Mouse (Mus musculus): ENCODE measurements around the gene Icam5. TPM values are rescaled to one million over a fixed set of nuclear protein-coding genes. Genes with fewer than 3 reads are reported as not detected.

Icam5 gene
- polyA plus RNA-seq, 1 experiment from 2014 or later: 0.05 TPM

DNA sequence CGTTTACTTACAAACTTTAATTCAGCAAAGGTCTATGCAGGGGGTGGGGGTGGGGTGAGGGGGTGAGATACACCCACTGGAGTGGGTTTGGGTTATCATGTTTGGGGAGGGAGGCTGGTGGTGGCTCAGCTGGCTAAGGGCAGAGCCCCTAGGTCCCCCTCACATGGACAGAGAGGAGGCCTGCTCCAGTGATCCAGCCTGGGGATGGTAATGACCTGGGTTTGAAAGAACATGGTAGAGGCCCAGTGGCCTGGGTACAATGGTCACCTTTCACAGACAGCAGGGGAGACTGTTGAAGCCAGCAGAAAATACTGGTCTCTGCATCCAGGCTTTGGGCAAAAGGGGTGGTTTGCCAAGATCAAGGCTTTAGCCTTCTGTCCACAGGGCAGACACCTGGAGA lies 42.3 kb downstream of the Icam5 start:
- TF ChIP-seq CTCF (IDR thresholded peaks at IDR 0.05; ENCODE audit: low read depth) (no peak), EP300 (IDR thresholded peaks at IDR 0.05; ENCODE audit: low read depth) (no peak)
- H3K9me3 ChIP-seq (ENCODE audit: low read length): no peaks in the 10 kb centered on the region
- peak overlapping the region; percentile 64 for H3K27ac ChIP-seq (ENCODE audit: low read depth)
- ATAC-seq (no peak), DNase-seq (no peak)
- H3K4me2 ChIP-seq (ENCODE audit: low read depth, low read length): peak overlapping the region; percentile 88
- no peak overlapping the region for H3K4me3 ChIP-seq (ENCODE audit: low read depth, low read length)
- H3K4me1 ChIP-seq (ENCODE audit: insufficient read depth): peaks cover 16% of the 10 kb centered on the region
- 68% methylated on average over 1 of the region's 1 CpGs for WGBS (ENCODE audit: insufficient replicate concordance)
- no peak overlapping the region for H3K9ac ChIP-seq (replicated peaks)
- peaks cover 37% of the 10 kb centered on the region for H3K36me3 ChIP-seq (replicated peaks; ENCODE audit: insufficient read depth, low read length)
- no peaks in the 10 kb centered on the region for H3K27me3 ChIP-seq (ENCODE audit: insufficient read depth, low read length)

DNA sequence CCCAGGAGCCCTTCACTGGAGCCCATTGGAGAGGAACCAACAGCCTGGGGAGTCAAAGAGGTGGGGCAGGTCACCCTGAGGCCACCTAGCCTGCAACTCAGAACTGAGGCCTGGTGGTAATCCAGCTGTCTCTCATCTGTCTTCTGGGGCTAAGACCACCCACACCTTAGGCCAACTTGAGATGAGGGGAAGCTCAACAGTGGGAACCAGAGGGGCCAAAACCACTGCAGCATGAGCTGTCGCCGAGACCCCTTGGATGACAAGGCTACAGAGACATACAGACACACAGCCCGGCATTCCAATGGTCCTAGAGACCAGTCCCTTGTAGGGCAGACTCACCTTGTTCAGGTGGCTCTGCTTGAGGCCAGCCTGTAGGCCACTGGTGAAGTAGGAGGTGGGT lies 43.8 kb downstream of the Icam5 start:
- Histone ChIP-seq H3K4me3 (ENCODE audit: low read depth, low read length) (no peak overlapping the region), H3K27me3 (ENCODE audit: insufficient read depth, low read length) (no peaks in the 10 kb centered on the region), H3K9me3 (ENCODE audit: low read length) (no peaks in the 10 kb centered on the region), H3K36me3 (replicated peaks; ENCODE audit: insufficient read depth, low read length) (peaks cover 49% of the 10 kb centered on the region), H3K9ac (replicated peaks) (no peak overlapping the region), H3K4me1 (ENCODE audit: insufficient read depth) (peaks cover 16% of the 10 kb centered on the region), H3K27ac (ENCODE audit: low read depth) (no peak overlapping the region), H3K4me2 (ENCODE audit: low read depth, low read length) (no peak overlapping the region)
- DNase-seq (no peak), ATAC-seq (no peak)
- 92% methylated on average over 3 of the region's 3 CpGs for WGBS (ENCODE audit: insufficient replicate concordance)
- TF ChIP-seq CTCF (IDR thresholded peaks at IDR 0.05; ENCODE audit: low read depth) (no peak), EP300 (IDR thresholded peaks at IDR 0.05; ENCODE audit: low read depth) (no peak)

DNA sequence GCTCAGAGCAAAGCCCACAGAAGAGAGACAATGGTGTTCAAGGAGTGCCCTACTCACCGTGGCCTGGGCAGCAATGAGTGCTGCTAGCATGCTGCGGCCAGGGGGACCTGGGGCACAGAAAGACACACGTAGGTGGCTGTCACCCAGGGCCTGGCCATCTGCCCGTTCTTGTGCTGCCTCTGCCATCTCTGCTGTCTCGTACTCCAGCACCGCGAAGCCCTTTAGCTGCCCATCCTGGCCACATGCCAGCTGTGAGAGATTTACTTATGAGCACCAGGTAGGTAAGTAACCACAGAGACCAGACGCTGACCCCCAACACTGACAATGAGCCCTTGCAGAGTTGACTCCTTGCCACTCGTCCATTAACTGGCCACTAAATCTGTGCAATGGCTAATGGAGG lies 49.3 kb downstream of the Icam5 start:
- no peak overlapping the region for H3K9ac ChIP-seq (replicated peaks)
- H3K4me1 ChIP-seq (ENCODE audit: insufficient read depth): peaks cover 8% of the 10 kb centered on the region
- ATAC-seq (no peak), DNase-seq (no peak)
- WGBS (ENCODE audit: insufficient replicate concordance): 86% methylated on average over 9 of the region's 9 CpGs
- no peaks in the 10 kb centered on the region for H3K9me3 ChIP-seq (ENCODE audit: low read length)
- no peak overlapping the region for H3K27ac ChIP-seq (ENCODE audit: low read depth)
- H3K27me3 ChIP-seq (ENCODE audit: insufficient read depth, low read length): no peaks in the 10 kb centered on the region
- TF ChIP-seq CTCF (IDR thresholded peaks at IDR 0.05; ENCODE audit: low read depth): no peak
- peaks cover 88% of the 10 kb centered on the region for H3K36me3 ChIP-seq (replicated peaks; ENCODE audit: insufficient read depth, low read length)
- no peak overlapping the region for H3K4me3 ChIP-seq (ENCODE audit: low read depth, low read length)
- no peak overlapping the region for H3K4me2 ChIP-seq (ENCODE audit: low read depth, low read length)

DNA sequence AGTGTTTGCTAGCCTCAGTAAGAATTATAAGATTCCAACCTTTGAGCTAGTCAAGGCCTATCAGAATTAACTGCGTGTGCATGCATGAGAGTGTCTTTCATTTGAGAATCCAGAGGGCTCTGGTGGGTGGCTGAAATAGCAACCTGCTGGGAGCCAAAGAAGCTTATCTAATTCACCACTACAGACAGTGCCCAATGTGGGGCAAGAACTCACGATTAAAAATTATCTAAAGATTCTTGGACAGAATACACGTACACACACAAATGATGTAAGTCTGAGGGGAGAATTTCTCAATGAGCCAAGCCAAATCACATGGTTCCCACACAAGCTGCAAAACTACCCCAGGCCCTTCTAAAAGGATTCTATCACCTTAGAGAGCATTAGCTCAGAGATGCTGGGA lies 51.5 kb downstream of the Icam5 start:
- no peak overlapping the region for H3K4me2 ChIP-seq (ENCODE audit: low read depth, low read length)
- no peaks in the 10 kb centered on the region for H3K27me3 ChIP-seq (ENCODE audit: insufficient read depth, low read length)
- H3K9ac ChIP-seq (replicated peaks): no peak overlapping the region
- WGBS (ENCODE audit: insufficient replicate concordance): 42% methylated on average over 3 of the region's 3 CpGs
- no peak overlapping the region for H3K4me3 ChIP-seq (ENCODE audit: low read depth, low read length)
- TF ChIP-seq CTCF (IDR thresholded peaks at IDR 0.05; ENCODE audit: low read depth): no peak
- TF ChIP-seq EP300 (IDR thresholded peaks at IDR 0.05; ENCODE audit: low read depth): 0 out of 2 replicates have a peak, but pooled peaks have one; percentile 56
- H3K36me3 ChIP-seq (replicated peaks; ENCODE audit: insufficient read depth, low read length): peaks cover 89% of the 10 kb centered on the region
- H3K27ac ChIP-seq (ENCODE audit: low read depth): no peak overlapping the region
- H3K9me3 ChIP-seq (ENCODE audit: low read length): no peaks in the 10 kb centered on the region
- DNase-seq (no peak), ATAC-seq (peak; percentile 78)
- H3K4me1 ChIP-seq (ENCODE audit: insufficient read depth): peaks cover 8% of the 10 kb centered on the region

MicroRNAs within 50 kb of the gene (microRNA counts, 519-probe panel; counts per million panel counts)
- not detected for microRNA mmu-miR-1900

Small RNAs within 50 kb of the gene (microRNA-seq; reads per million reads assigned to microRNA genes)
- gene Mir1900: not detected
- gene Mir7082: not detected

Other genes with a start within 250 kb of the Icam5 start
- gene Col5a3, start 217.0 kb upstream of the Icam5 start, polyA plus RNA-seq (2015; fragmentation: Nextera tagmentation; extraction: Ambion mirVana): 0.83 and 1.0 TPM in 2 replicates
- gene Rdh8, start 213.6 kb upstream of the Icam5 start, polyA plus RNA-seq (2015; fragmentation: Nextera tagmentation; extraction: Ambion mirVana): not detected in 2 replicates
- gene A230050P20Rik, start 163.4 kb upstream of the Icam5 start, polyA plus RNA-seq (2015; fragmentation: Nextera tagmentation; extraction: Ambion mirVana): 3.5 and 5.4 TPM in 2 replicates
- gene Angptl6, start 152.3 kb upstream of the Icam5 start, polyA plus RNA-seq (2015; fragmentation: Nextera tagmentation; extraction: Ambion mirVana): 16.6 TPM in 2 replicates
- 32.4 and 32.5 TPM in 2 replicates for gene Ppan, start 143.9 kb upstream of the Icam5 start, polyA plus RNA-seq (2015; fragmentation: Nextera tagmentation; extraction: Ambion mirVana)
- gene Eif3g, start 133.4 kb upstream of the Icam5 start, polyA plus RNA-seq (2015; fragmentation: Nextera tagmentation; extraction: Ambion mirVana): 128 and 129 TPM in 2 replicates
- gene Dnmt1, start 72.2 kb upstream of the Icam5 start, polyA plus RNA-seq (2015; fragmentation: Nextera tagmentation; extraction: Ambion mirVana): 20.3 and 24.5 TPM in 2 replicates
- gene S1pr2, start 55.3 kb upstream of the Icam5 start, polyA plus RNA-seq (2015; fragmentation: Nextera tagmentation; extraction: Ambion mirVana): 2.4 and 3.1 TPM in 2 replicates
- 54.6 and 55.0 TPM in 2 replicates for gene Mrpl4, start 29.3 kb upstream of the Icam5 start, polyA plus RNA-seq (2015; fragmentation: Nextera tagmentation; extraction: Ambion mirVana)
- gene Icam1, start 16.1 kb upstream of the Icam5 start, polyA plus RNA-seq (2015; fragmentation: Nextera tagmentation; extraction: Ambion mirVana): 12.7 and 13.6 TPM in 2 replicates
- gene Icam4, start 2.7 kb upstream of the Icam5 start, polyA plus RNA-seq (2015; fragmentation: Nextera tagmentation; extraction: Ambion mirVana): 57.7 and 58.5 TPM in 2 replicates
- 0.51 TPM in 1 of 2 replicates, not detected in the other for gene Zglp1, start 35.0 kb downstream of the Icam5 start, polyA plus RNA-seq (2015; fragmentation: Nextera tagmentation; extraction: Ambion mirVana)
- gene Gm49373, start 41.0 kb downstream of the Icam5 start, polyA plus RNA-seq (2015; fragmentation: Nextera tagmentation; extraction: Ambion mirVana): 0.06 and 0.11 TPM in 2 replicates
- gene Fdx1l, start 41.5 kb downstream of the Icam5 start, polyA plus RNA-seq (2015; fragmentation: Nextera tagmentation; extraction: Ambion mirVana): 26.7 and 29.9 TPM in 2 replicates
- 0.40 and 0.61 TPM in 2 replicates for gene Gm38431, start 59.9 kb downstream of the Icam5 start, polyA plus RNA-seq (2015; fragmentation: Nextera tagmentation; extraction: Ambion mirVana)
- gene Raver1, start 59.9 kb downstream of the Icam5 start, polyA plus RNA-seq (2015; fragmentation: Nextera tagmentation; extraction: Ambion mirVana): 8.3 and 9.5 TPM in 2 replicates
- gene Tyk2, start 99.2 kb downstream of the Icam5 start, polyA plus RNA-seq (2015; fragmentation: Nextera tagmentation; extraction: Ambion mirVana): 4.5 and 5.4 TPM in 2 replicates
- gene Cdc37, start 117.9 kb downstream of the Icam5 start, polyA plus RNA-seq (2015; fragmentation: Nextera tagmentation; extraction: Ambion mirVana): 81.1 and 84.1 TPM in 2 replicates
- gene Pde4a, start 133.6 kb downstream of the Icam5 start, polyA plus RNA-seq (2015; fragmentation: Nextera tagmentation; extraction: Ambion mirVana): 1.4 and 1.5 TPM in 2 replicates
- 22.9 and 26.5 TPM in 2 replicates for gene Keap1, start 207.3 kb downstream of the Icam5 start, polyA plus RNA-seq (2015; fragmentation: Nextera tagmentation; extraction: Ambion mirVana)
- 0.08 and 0.17 TPM in 2 replicates for gene S1pr5, start 216.4 kb downstream of the Icam5 start, polyA plus RNA-seq (2015; fragmentation: Nextera tagmentation; extraction: Ambion mirVana)
- gene Atg4d, start 233.2 kb downstream of the Icam5 start, polyA plus RNA-seq (2015; fragmentation: Nextera tagmentation; extraction: Ambion mirVana): 49.3 and 51.2 TPM in 2 replicates

Measured in liver, postnatal 0 days (tissue).